Mouse (Mus musculus) fat pad, adult 2 months (tissue): ENCODE results near the gene Gm49395.

ENCODE experiments used
- DNase-seq: peaks from one replicate; pipeline ENCODE4 v3.0.0-alpha.2; 2011; ENCODE audit warnings: low read depth, low spot score; ENCODE audit errors: extremely low read depth

Gene Gm49395

DNA sequence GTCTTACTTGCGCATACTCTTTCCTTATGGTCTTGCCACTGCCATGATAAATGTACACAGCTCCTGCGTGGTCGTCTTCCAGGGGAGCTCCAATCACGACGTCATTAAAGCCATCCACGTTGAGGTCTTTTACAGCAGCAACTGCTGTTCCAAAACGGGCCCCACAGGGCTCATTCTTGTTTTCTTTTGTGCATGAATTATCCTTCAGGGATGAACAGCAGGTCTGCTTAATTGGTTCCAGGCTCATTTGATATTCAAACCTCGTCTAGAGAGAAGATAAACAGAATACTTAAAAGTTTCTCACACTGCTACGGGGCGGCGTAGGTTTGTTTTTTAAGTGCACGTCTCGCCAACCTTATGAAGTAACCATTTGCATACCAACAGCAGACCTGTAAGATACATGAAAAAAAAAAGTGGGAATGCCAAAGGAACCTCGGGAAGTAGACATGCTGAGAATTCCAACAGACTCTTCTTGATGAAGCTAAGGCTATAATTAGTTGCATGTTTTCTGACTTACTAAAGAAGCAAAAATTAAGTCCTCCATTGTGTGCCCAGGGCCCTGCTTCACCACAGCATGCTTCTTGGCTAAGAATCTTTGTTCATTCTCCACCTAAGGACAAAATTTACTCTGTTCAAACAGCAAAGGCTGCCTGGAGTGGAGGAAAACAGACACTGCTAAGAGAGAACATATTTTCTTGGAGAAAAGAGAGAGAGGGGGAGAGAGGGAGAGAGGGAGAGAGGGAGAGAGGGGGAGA, 109.3 kb downstream of the Gm49395 start:
- no peak for DNase-seq

DNA sequence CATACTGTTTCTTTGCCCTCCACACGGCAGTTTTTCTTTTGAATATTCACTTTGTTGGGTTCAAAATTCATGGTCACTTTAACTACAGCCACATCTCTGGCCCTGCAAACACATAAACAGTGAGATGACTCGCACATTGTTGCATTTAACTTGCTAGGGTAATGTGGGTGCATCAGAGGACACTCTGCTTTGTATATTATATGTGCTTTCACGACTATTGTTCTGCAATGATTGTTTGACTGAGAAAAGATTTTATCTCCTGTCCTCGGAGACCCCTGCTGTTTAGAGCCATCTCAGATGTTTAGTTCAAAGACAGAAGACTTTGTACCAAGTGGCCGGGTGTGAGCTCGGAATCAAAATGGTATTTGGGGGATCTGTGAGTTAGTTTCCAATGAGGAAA, 114.1 kb downstream of the Gm49395 start:
- DNase-seq: no peak

DNA sequence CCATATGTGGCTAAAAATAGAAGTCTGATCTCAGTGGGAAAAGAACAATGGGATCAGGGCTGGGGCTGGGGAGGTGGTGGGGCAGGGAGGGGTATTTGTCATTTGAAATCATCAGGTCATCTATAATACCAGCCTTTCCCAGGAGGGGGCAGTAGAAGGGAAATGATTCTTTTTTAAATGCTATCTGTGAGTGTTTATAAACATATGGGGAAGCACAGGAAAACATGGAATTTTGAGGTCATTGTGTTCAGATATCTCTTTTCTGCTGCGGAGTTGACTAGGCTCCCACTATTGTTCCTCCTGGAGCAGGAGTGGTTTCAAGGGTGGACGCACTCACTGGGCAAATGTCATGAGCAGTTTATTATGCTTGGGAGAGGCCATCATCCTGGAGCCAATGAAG, 114.6 kb downstream of the Gm49395 start:
- no peak for DNase-seq
